Mouse (Mus musculus) granulocyte monocyte progenitor cell, adult 5-6 weeks (primary cell): ENCODE data around the gene Esr1. TPM values are rescaled to one million over a fixed set of nuclear protein-coding genes. Genes with fewer than 3 reads are reported as not detected.

Source experiments
- ATAC-seq: replicated peaks from 2 replicates; pipeline ENCODE4 v1.8.0; 2016; ENCODE audit warnings: mild to moderate bottlenecking, moderate TSS enrichment, inconsistent platforms; ENCODE audit not compliant: poor library complexity, severe bottlenecking
- total RNA-seq, 2 experiments: library from RNA; stranded (forward) in 1 of 2; stranded (reverse) in 1 of 2; fragments of 200-712, 200-1000 nt in 1 of 2; fragments of >200 nt in 1 of 2; fragmentation: Nextera tagmentation in 1 of 2; gene quantifications; 2 replicates each; pipeline ENCODE4 v1.2.3; 2014 to 2017

Esr1 gene
- total RNA-seq, 2 experiments from 2014 or later, result 14.8 to 18.2 TPM

DNA sequence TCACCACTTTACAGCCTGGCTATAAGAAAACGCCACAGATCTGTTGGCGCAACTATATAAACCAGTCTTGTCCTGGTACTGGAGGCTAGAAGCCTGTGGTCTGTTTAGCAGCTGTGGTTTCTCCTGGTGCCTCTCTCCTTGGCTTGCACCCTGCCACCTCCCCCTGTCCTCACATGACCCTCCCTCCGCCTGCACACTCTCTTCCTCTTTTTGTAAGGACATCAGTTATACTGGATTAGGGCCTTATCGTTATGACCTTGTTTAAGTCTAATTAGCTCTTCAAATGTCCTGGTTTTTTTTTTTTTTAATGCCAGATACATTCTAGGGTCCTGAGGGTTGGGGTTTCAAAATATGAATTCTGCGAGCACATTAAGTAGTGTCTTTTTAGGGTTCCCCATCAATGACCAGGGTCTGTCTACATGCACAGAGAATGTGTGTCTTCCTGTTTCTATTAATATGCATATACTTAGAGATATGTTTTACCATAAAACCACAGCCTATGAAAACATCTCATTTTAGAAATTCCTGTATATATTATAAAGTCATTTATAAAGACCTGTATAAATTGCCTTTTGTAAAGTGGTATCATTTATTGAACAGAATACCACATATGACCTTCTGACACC, 175.7 kb downstream of the Esr1 start:
- peak; percentile 100 for ATAC-seq

DNA sequence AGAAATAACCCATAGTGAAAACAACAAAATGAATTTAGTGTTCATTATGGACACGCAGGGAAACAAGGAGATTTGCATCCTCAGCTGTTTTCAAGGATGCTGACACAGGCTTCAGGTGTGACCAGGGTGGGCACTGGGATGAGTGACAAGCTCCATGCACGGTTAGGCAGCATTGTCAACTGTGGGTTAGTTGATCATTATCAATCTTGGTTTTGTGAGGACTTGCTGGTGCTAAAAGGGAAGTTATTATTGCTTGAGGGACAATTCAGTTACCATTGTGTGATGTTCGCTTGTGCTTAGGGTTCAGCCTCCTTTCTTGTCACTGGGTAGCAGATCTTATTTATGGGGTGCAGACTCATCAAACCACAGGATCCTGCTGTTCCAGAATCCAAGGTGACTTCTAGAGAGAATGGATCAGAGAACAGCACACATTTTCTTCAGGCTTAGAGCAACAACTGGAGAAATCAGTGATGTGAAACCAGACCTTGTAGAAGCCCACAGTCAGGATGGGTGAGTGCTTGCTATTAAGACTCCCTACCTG, 186.9 kb downstream of the Esr1 start:
- ATAC-seq, result no peak

DNA sequence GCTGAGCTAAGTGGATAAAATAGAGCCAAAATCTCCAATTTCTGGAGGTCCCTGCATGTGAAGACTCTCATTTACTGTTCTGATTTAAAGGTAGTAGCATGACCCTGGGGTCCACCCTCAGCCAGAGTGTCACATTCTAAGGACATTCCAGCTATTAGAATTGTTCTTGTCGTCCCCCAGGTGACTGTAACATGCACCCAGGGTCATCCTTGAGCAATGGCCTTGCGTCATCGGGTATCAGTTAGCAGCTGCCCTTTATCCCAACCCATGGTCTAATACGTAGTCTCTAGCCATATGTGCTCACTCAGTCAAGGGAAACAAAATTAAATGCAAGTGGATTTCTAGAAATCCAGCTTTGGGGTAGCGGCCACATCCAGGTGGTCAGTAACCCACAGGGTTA, 213.0 kb downstream of the Esr1 start:
- no peak for ATAC-seq

DNA sequence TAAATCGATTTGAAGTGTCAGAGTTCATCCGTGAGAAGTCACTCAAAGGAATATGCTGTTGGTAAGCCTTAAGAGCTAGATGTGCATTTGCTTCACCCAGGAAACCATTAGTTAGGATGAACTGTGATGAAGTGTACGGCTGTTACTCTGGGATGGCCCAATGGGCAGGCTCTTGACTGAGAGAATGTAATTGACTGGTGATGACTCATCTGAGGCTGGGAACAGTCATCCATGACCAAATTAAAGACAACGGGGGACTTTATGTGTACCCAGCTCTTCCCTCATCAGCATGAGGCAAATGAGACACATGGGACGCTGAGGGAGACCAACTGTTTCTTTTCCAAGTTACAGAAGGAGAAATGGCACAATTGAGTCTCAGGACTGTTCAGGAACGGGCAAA, 219.2 kb downstream of the Esr1 start:
- no peak for ATAC-seq

DNA sequence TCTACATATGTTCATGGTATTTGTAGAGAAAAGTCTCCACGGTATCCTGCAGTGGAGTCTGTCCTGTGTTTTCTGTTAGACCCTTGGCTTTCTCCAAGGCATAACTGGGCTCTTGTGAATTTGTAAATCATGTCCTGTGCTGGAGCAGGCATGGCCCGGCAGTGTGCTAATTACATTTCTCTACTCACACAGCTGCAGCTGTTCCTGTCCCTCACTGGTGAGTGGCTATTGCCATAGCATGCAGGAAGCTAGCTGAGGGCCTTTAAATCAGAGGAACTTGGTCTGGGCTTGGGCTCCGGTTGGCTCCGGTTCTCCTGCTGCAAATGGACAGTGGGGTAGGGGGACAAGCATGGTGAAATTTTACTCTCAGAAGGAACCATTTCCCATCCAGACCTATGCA, 226.7 kb downstream of the Esr1 start:
- ATAC-seq, result no peak

DNA sequence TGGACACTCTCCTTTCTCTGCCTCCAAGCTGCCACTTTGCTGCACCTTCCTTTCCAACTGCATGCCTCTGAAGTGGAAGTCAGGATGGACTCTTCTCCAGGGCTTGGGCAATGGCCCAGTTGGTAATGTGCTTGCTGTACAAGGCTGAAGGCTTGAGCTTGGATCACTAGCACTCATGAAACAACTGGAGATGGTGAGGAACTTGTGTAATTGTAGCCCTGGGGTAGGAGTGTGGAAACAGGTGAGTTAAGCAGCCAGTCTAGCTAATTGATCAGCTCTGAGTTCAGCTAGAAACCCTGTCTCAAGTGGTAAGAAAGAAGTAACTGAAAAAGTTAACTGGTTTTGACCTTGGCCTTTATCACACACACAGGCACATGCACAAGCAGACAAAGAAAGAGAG, 229.6 kb downstream of the Esr1 start:
- ATAC-seq, result no peak

DNA sequence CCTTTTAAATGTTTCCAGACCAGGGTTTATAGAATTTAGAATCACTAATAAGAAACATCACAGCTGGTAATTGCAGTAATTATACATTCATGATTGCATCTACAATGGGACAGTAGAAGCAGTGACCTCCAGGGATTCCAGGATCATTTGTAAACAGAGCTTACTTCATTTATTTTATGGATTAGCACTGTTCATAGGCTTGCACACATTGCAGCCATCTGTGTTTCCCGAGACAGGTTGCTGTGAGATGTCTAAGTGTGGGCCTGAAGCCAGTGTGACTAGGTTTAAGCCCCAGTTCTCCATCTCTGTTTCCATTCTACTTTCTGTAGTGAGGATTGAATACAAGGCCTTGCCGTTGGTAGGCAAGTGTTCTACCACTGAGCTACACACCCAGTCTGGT, 236.1 kb downstream of the Esr1 start:
- no peak for ATAC-seq

DNA sequence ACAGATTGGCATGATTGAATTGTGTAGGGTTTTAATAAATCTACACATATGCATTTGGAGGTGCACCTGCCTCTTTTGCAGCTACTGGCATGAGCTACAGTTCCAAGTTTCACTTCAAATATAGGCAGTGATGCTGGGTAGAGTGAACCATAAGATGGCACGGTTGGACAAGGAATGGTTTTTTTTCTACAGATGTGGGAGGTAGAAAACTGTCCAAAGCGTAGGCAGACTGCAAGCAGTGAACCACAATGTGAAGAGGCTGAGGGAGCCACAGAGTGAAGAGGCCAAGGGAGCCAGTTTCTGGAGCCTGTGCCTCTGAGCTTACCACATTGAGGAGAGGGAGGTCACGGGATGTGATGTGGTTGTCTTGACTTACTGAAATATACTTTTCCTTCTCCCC, 238.5 kb downstream of the Esr1 start:
- ATAC-seq, result no peak

DNA sequence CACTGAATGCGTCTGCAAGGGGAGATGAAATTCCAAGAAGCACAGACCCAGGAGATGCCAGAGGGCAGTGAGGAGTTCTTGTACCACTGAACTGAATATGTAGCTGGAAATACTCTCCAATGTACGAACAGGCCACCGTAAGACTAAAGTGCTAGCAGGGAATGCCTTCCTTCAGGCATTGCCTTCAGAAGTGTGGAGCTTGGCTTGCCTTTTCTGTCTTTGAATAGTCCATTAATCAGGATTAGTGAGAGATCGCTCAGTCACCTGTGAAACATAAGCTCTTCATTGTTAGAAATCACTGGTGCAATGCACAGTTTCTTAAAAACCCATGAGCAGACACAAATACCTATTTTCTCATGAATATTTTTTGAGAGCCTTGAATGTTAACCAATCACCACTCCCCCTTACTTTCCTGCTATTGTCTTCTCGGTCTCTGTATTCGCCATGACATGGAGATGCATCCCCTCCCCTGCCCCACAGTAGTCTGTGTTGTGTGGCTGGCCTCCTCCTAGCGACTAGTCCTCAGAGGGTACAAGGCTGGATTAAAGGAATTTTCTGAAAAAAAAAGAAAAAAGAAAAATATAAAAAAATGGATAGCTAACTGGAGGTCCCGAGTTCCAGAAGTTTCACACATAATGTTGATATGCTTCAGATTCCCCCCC, 263.8 kb downstream of the Esr1 start:
- no peak for ATAC-seq

DNA sequence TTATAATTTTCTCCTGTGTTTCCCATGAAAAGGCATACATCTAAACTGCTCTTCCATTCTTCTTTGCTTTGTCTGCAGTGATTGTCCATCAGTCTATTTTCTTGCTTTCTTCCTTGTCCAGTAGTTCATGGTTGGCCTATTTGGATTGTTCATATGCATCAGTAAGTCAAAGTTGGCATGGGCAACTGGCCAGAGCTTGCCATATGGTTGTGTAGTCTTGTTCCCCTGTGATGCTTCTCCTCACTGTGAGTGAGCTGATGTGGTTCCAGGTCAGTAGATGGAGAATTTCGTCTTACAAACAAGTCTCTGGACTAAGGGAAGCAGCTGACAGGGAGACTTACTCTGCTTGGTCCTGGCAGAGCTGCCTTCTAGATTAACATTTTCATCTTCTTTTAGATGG, 270.0 kb downstream of the Esr1 start:
- ATAC-seq, result no peak

DNA sequence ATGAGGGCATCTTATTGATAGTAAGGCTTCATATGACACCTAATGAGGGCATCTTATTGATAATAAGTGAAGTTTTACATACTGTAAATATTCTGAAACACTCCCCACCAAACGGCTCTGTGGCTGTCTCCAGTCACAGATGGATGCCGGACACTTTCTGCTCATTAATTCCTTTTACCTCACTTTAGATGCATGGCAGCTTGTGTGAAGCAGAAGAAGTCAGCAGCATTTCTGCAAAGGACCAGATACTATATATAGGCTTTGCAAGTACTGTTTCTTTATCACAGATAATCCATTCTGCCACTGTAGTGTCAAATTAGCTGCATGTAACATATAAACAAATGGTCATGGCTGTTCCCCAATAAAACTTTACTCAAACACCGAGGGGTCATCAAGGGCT, 274.1 kb downstream of the Esr1 start:
- ATAC-seq, result no peak

DNA sequence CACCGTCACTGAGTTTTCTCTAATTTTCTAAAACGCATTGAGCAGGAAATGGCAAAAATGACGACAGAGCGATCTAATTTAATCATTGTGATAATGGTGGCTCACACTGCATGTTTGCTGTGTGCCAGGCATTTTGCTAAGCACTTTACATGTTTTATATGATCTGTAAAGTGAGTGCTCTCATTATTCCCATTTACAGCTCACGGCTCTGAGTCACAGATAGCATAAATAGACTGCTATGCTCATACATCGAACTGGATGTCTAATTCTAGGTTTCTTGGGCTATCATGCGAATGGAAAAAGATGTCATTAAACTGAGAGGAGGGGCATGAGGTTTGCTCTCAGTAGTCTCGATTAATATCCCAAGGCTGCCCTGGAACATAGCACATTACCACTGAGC, 274.6 kb downstream of the Esr1 start:
- no peak for ATAC-seq

DNA sequence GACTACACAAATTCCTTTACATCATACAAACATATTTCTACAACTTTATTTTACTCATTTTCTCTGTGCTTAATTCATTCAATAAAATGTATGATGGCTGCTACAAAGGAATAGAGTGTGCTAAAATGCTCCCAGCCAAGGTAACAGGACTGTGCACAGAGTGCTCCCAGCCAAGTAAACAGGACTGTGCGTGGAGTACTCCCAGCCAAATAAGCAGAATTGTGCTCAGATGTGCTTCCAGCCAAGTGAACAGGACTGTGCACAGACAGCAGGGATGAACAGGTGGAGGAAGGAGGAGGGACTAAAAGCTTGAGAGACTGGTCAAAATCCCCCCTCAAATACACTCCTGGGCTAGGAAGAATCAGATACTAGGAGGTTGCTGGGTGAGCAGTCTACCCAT, 282.1 kb downstream of the Esr1 start:
- no peak for ATAC-seq

DNA sequence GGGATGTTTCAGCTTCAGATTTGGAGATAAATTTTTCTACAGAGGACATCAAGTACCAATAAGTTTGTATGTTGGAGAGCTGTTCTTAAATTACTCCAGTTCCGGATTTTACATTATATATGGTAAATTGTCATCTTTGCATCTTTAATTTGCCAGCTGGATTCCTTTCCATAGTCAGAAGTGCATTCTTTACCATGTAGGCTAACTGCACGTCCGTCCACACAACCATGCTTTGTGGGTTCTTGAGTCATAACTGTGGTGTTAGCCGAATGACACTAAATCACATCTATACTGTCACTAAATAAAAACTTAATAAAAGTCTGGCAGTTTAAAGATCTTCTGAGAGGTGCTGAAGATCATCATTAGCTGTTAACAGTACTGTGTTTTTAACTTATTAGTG, 286.4 kb downstream of the Esr1 start:
- ATAC-seq, result no peak

DNA sequence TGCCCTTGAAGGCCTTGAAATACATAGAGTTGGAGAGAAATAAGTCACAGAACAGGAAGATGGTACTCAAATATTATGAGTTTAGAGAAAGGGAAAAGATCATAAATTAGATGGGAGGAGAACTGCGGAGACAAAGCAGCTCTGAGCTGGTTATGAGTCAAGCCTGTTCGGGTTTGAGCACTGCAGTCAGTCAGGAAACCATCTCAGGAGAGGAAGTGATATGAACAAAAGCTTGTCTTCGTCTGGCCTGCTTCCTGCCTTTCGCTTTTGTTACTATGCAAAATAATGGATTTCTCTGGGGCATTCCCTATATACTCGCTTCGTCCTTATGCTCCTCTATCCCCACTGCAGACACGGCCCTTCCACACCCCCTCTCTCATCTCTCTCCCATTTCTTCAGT, 288.9 kb downstream of the Esr1 start:
- no peak for ATAC-seq

DNA sequence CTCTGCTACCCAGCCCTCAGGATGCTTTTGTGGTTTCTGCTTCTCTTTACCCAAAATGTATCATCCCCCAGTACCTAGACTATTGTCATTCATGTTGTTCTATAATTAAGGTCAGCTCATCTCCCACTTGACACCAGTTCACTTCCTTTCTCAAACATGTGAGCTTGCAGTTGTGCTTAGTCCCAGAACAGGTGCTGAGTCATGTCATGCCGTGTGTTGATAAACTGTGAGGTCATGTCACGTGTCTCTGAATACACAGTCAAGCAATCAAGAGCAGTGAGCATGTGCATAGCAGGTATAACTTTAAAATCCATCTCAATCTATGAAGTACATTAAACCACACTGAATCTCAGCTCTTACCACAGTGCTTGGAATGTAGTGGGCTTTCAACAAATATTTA, 297.9 kb downstream of the Esr1 start:
- ATAC-seq, result peak; percentile 55

DNA sequence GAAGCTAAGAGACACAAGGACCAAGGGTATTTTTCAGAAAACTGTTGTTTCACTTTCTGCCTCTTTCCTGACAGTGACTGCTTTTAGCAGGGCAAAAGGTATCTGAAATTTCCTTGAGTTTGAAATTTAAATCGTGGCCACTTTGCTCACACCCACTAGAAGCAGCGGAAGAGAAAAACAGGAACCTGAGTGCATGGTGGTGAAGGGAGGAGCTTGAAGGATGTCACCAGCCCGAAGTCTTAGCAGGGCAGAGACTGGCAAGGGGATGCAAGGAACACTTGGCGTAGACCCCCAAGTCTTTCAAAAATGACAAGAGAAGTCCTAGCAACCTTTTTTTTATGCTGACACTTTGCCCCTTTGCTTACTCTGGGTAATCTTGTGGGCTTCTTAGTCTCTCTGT, 299.1 kb downstream of the Esr1 start:
- peak; percentile 96 for ATAC-seq

DNA sequence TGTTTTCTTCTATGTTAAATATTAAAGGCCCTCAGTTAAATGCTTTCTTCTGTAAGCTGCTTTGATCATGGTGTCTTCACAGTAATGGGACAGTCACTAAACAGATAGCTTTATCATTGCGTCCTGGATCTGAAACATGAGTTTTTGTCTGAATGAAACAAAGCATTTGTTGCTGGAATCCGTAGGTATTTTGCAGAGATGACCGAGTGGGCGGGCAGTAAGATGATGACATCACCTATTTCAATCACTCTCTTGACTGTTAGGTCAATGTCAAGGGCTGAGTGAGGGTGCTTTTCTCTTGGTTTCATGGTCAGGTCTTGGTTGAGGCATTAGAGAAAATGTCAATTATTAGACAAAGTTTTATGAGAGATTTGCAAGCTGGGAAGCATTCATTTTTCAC, 307.7 kb downstream of the Esr1 start:
- ATAC-seq, result no peak

DNA sequence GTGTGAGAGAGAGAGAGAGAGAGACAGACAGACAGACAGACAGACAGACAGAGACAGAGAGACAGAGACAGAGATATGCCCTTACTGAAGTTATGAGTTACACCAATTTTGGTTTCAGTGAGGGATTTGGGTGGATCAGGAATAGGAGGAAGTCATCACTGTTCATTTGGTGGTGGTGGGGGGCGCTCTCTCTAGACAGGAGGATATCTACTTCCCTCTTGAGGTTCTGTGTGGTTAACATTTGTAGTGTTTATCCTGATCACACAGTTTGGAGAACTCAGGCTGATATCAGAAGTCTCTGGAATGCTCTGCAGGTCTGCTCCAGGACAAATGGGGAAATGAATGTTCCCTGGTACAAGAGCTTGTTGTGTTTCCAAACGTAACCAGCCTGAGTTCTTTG, 312.2 kb downstream of the Esr1 start:
- ATAC-seq, result peak; percentile 56

DNA sequence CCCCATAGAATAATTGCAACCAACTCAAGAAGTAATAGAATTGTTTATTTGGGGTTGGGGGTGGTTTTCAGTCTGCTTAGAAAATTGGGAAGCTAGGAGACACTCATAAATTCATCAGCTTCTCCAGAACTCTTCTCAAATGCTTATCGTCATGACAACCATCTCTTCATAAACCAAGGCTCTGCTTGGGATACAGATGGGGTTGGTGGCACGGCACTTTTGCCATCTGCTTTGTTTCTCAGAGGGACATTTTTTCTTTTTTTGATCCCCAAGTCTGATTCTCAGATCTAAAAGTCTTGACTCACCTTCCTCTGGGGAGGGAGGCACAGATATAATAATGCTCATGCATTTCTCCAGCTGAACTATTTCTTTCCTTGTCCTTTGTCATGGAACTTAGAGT, 313.0 kb downstream of the Esr1 start:
- no peak for ATAC-seq

DNA sequence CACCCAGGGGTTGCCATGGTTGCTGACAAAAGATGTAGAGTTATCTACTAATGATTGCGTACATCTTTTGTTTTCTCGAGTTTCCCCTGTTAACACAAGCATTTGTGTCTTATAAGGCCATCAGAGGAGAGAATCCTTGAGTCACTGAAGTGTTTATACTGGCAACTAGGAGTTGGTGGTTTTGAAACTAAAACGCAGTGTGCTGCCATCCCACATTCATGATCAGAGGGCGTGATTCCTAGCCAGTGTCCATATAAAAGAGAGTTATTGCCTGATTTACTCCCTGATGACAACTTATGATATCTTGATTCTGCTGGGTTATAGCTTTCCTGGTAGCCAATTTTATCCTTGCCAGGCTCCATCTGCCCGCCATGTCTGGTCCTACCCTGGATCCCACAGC, 331.8 kb downstream of the Esr1 start:
- ATAC-seq, result no peak

DNA sequence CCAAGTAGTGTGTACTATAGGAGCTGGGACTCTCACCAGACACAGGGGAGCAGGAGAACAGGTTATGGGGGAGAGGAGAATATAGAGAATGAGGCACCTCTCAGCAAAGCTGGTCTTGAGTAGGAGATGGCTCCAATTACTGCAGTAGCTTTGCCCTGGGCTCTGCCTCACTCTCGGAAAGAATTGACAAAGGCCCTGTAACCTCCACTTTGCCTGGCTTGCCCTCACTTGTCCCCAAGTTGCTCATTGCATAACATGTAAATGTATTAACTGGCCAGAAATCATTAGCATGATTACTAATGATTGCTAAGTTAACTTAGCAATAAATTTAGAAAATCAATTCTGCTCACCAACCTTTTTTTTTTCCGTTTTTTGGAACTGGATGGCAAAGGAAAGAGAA, 333.3 kb downstream of the Esr1 start:
- ATAC-seq, result no peak
